Mouse (Mus musculus): ENCODE results near the gene Map2k5.

GRCm38 (mm10) chr9:63400176-63400575, 22.5 kb upstream of the Map2k5 start:
- TF ChIP-seq POLR2A (IDR thresholded peaks at IDR 0.05; ENCODE audit: low read depth, low read length), result no peak
- no peak for TF ChIP-seq CTCF (conservative IDR thresholded peaks at IDR 0.05; ENCODE audit: insufficient read depth, insufficient read length, low read depth, low read length)
